Mouse (Mus musculus): ENCODE measurements around the gene Gm10563. TPM values are rescaled to one million over a fixed set of nuclear protein-coding genes. Genes with fewer than 3 reads are reported as not detected.

Gm10563 gene
- polyA plus RNA-seq, 1 experiment from 2014 or later, result not detected

- H3K27ac ChIP-seq, result peak within 1 kb of the TSS; percentile 87
- H3K9ac ChIP-seq, result peak within 1 kb of the TSS; percentile 95
- under 1% methylated on average over 73 of the region's 73 CpGs for WGBS
- H3K36me3 ChIP-seq (replicated peaks), result 0 out of 2 replicates have a peak, but pooled peaks cover 3% of the 10 kb centered on the region
- H3K4me3 ChIP-seq, result peak within 1 kb of the TSS; percentile 98
- peak within 1 kb of the TSS; percentile 94 for H3K4me2 ChIP-seq
- H3K4me1 ChIP-seq, result peaks cover 21% of the 10 kb centered on the region
- no peaks in the 10 kb centered on the region for H3K27me3 ChIP-seq (replicated peaks)
- ATAC-seq (replicated peaks), result peak; percentile 99
- no peaks in the 10 kb centered on the region for H3K9me3 ChIP-seq
These were observed 23.7 kb upstream of the Gm10563 start, which contains the start of gene Mib2 for GRCm38 (mm10) chr4:155668689-155669597. TSS of gene Mib2 (minus strand) at chr4:155669198.

GRCm38 (mm10) chr4:155666903-155667302 is 21.7 kb upstream of the Gm10563 start:
- no peaks in the 10 kb centered on the region for H3K27me3 ChIP-seq (replicated peaks)
- peaks cover 21% of the 10 kb centered on the region for H3K4me1 ChIP-seq
- H3K9ac ChIP-seq, result no peak overlapping the region
- no peak overlapping the region for H3K4me2 ChIP-seq
- no peak for ATAC-seq (replicated peaks)
- no peak overlapping the region for H3K4me3 ChIP-seq
- 0 out of 2 replicates have a peak, but pooled peaks cover 12% of the 10 kb centered on the region for H3K36me3 ChIP-seq (replicated peaks)
- H3K27ac ChIP-seq, result no peak overlapping the region
- H3K9me3 ChIP-seq, result no peaks in the 10 kb centered on the region

- peaks cover 32% of the 10 kb centered on the region; the same call in 1 of the 2 replicates for H3K36me3 ChIP-seq (replicated peaks)
- no peak overlapping the region for H3K9ac ChIP-seq
- no peaks in the 10 kb centered on the region for H3K9me3 ChIP-seq
- no peak overlapping the region for H3K27ac ChIP-seq
- H3K4me1 ChIP-seq, result no peaks in the 10 kb centered on the region
- ATAC-seq (replicated peaks), result no peak
- H3K27me3 ChIP-seq (replicated peaks), result peaks cover 11% of the 10 kb centered on the region
- no peak overlapping the region for H3K4me3 ChIP-seq
- H3K4me2 ChIP-seq, result no peak overlapping the region
- 92% methylated on average over 12 of the region's 12 CpGs for WGBS
These were observed 15.4 kb upstream of the Gm10563 start for GRCm38 (mm10) chr4:155660641-155661040.

GRCm38 (mm10) chr4:155658961-155659360 is 13.8 kb upstream of the Gm10563 start:
- peaks cover 13% of the 10 kb centered on the region for H3K4me1 ChIP-seq
- peaks cover 29% of the 10 kb centered on the region; the same call in 1 of the 2 replicates for H3K36me3 ChIP-seq (replicated peaks)
- no peak overlapping the region for H3K4me3 ChIP-seq
- no peaks in the 10 kb centered on the region for H3K9me3 ChIP-seq
- no peak overlapping the region for H3K27ac ChIP-seq
- no peak overlapping the region for H3K4me2 ChIP-seq
- no peak overlapping the region for H3K9ac ChIP-seq
- peaks cover 28% of the 10 kb centered on the region for H3K27me3 ChIP-seq (replicated peaks)
- 89% methylated on average over 10 of the region's 10 CpGs for WGBS
- ATAC-seq (replicated peaks), result no peak

- Histone ChIP-seq H3K4me3 (no peak overlapping the region), H3K9ac (no peak overlapping the region), H3K4me1 (peaks cover 28% of the 10 kb centered on the region), H3K36me3 (replicated peaks) (peaks cover 22% of the 10 kb centered on the region; the same call in 1 of the 2 replicates), H3K27me3 (replicated peaks) (peaks cover 55% of the 10 kb centered on the region), H3K4me2 (no peak overlapping the region), H3K27ac (no peak overlapping the region), H3K9me3 (no peaks in the 10 kb centered on the region)
- ATAC-seq (replicated peaks), result no peak
- 89% methylated on average over 13 of the region's 13 CpGs for WGBS
These were observed 11.1 kb upstream of the Gm10563 start for GRCm38 (mm10) chr4:155656214-155656751.

GRCm38 (mm10) chr4:155654456-155655298 is 9.5 kb upstream of the Gm10563 start:
- 3% methylated on average over 52 of the region's 52 CpGs for WGBS

GRCm38 (mm10) chr4:155654183-155654455 is 8.9 kb upstream of the Gm10563 start:
- Histone ChIP-seq H3K4me2 (peak overlapping the region; percentile 73), H3K36me3 (replicated peaks) (peaks cover 38% of the 10 kb centered on the region), H3K27me3 (replicated peaks) (peaks cover 61% of the 10 kb centered on the region), H3K9me3 (no peaks in the 10 kb centered on the region), H3K9ac (no peak overlapping the region), H3K27ac (no peak overlapping the region), H3K4me3 (0 out of 2 replicates have a peak overlapping the region, but pooled peaks have one; percentile 38), H3K4me1 (peaks cover 28% of the 10 kb centered on the region)
- 4% methylated on average over 6 of the region's 6 CpGs for WGBS
- ATAC-seq (replicated peaks), result no peak

More at GRCm38 (mm10) chr4:155654456-155655298, 9.5 kb upstream of the Gm10563 start:
- Histone ChIP-seq H3K9ac (no peak overlapping the region), H3K4me2 (peak overlapping the region; percentile 73), H3K36me3 (replicated peaks) (peaks cover 37% of the 10 kb centered on the region), H3K4me1 (peaks cover 28% of the 10 kb centered on the region), H3K4me3 (peak overlapping the region; percentile 21), H3K9me3 (no peaks in the 10 kb centered on the region), H3K27ac (no peak overlapping the region), H3K27me3 (replicated peaks) (peaks cover 61% of the 10 kb centered on the region)
- peak; percentile 48; the same call in 1 of the 2 replicates for ATAC-seq (replicated peaks)

GRCm38 (mm10) chr4:155653451-155654182 is 8.4 kb upstream of the Gm10563 start:
- Histone ChIP-seq H3K36me3 (replicated peaks) (peaks cover 40% of the 10 kb centered on the region), H3K9me3 (no peaks in the 10 kb centered on the region), H3K4me1 (peaks cover 28% of the 10 kb centered on the region), H3K27me3 (replicated peaks) (peaks cover 61% of the 10 kb centered on the region), H3K9ac (peak overlapping the region; percentile 43; the same call in 1 of the 2 replicates), H3K27ac (no peak overlapping the region), H3K4me3 (peak overlapping the region; percentile 38), H3K4me2 (peak overlapping the region; percentile 73)
- 2% methylated on average over 31 of the region's 31 CpGs for WGBS
- peak; percentile 30; the same call in 1 of the 2 replicates for ATAC-seq (replicated peaks)

- Histone ChIP-seq H3K9me3 (no peaks in the 10 kb centered on the region), H3K27me3 (replicated peaks) (peaks cover 61% of the 10 kb centered on the region), H3K4me3 (peak within 1 kb of the TSS; percentile 38), H3K4me1 (peaks cover 28% of the 10 kb centered on the region), H3K36me3 (replicated peaks) (peaks cover 39% of the 10 kb centered on the region), H3K27ac (no peak within 1 kb of the TSS), H3K4me2 (peak within 1 kb of the TSS; percentile 73), H3K9ac (peak within 1 kb of the TSS; percentile 43; the same call in 1 of the 2 replicates)
- ATAC-seq (replicated peaks), result peak; percentile 16; the same call in 1 of the 2 replicates
- under 1% methylated on average over 33 of the region's 33 CpGs for WGBS
These were observed 7.9 kb upstream of the Gm10563 start, which contains the start of gene Mmp23 for GRCm38 (mm10) chr4:155653086-155653450. TSS of gene Mmp23 (minus strand) at chr4:155653384.

GRCm38 (mm10) chr4:155652283-155653085 is 7.3 kb upstream of the Gm10563 start:
- Histone ChIP-seq H3K4me3 (peak overlapping the region; percentile 38), H3K9me3 (no peaks in the 10 kb centered on the region), H3K9ac (peak overlapping the region; percentile 43; the same call in 1 of the 2 replicates), H3K27me3 (replicated peaks) (peaks cover 61% of the 10 kb centered on the region), H3K27ac (no peak overlapping the region), H3K4me2 (peak overlapping the region; percentile 73), H3K36me3 (replicated peaks) (peaks cover 44% of the 10 kb centered on the region), H3K4me1 (peaks cover 28% of the 10 kb centered on the region)
- ATAC-seq (replicated peaks), result no peak; the same call in 1 of the 2 replicates
- 19% methylated on average over 36 of the region's 36 CpGs for WGBS

Data from midbrain, embryonic 15.5 days (tissue).